Mouse (Mus musculus): ENCODE measurements around the gene Aldh1l1.

Gene Aldh1l1

DNA sequence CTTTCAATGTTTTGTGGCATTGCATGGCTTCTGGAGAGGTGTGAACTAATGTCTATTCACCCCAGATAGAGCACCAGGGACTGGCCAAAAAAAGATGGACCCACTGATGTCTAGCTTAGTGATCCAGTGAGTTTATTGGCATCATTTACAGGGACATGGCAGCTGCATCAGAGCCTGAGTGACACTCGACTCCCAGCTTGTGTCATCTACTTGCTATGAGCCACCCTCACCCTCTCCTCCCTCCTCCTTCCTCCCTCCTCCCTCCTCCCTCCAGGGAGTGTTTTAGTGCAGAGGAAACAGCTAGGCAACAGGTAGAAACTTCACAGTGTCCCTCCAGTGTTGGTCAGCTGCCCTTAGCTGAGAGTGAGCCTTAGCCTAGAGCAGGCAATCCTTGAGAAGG is 108.7 kb downstream of the Aldh1l1 start:
- no peak for DNase-seq (ENCODE audit: low spot score)

DNA sequence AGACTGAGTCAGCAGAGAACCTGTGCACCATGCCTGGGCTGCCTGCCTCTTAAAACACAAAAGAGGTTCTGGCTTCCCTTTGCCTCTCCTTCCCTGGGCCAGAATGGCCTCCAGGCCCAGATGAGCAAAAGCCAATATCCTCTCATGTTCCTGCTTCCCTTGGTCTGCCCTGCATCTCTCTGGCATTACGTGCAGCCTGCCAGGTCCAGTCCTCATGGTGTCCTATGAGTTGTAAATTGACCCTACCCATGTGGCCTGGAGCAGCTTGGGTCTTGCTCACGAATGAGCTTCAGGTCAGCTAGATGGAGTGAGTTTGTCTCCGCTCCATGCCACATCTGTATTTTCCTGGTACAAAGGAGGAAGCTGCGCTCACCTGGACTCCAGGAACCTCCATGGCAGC is 110.8 kb downstream of the Aldh1l1 start:
- DNase-seq (ENCODE audit: low spot score): no peak

DNA sequence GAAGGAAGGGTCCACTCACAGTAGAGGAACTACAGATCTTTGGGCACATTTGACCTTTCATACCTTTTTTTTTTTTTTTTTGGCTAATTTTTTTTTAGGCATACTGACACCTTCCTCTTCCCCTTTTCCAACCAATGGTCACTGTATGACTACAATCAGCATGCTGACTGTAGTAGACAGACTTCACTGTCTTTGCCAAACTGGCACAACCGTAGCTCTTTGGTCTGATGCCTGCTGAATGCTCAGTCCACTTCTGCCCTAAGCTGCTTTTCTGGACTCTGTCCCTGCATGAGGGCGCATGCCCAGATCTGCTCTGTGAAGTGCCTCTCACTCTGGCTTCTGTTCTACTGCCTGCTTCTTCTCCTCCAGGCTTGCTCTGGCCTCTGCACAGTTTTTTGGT is 111.4 kb downstream of the Aldh1l1 start:
- no peak for DNase-seq (ENCODE audit: low spot score)

DNA sequence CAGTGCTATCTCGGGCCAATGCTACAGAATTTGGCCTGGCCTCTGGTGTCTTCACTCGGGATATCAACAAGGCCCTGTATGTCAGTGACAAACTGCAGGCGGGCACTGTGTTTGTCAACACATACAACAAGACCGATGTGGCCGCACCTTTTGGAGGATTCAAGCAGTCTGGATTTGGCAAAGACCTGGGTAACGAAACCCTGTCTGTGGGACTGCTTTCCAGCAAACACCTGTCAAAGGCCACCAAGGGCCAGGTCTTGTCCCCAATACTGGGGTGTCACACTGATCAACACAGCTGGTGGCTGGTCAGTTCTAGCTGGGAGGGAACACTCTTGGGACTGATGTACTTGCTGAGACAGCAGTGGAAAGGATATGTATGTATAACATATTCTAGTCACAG is 112.0 kb downstream of the Aldh1l1 start:
- DNase-seq (ENCODE audit: low spot score): no peak

DNA sequence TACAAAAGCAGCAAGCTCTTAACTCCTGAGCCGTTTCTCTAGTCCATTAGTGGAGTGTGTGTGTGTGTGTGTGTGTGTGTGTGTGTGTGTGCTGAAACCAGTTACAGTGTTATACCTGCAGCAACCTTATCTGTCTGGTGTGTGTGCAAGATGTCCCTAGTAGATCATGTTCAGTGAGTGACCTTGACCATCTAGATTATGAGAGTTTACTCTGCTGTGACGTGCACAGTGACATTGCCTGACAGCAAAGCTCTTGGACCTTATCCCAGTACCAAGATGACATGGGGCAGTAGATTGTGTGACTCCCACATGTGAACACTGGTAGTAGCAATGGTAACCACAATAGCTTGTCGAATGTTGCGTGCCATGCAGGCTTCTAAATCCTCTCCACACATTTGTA is 114.1 kb downstream of the Aldh1l1 start:
- no peak for DNase-seq (ENCODE audit: low spot score)

DNA sequence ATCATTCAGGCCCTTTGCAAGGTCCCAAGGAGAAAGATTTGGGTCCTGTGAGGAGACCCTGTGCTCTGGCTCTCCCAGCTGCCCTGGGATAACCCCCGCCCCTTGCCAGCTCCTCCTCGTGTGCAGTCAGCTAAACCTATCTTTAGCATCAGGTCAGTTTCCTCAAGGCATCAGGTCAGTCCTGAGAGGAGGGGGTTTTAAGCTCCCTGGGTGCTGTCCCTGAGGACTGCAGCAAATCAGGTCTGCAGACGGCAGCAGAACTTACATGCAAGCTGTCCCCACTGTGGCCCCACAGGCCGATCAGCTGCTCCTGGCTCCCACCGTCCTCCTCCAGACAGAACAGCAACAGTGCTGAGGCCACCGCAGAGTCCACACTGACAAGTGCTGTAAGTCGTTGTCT is 115.5 kb downstream of the Aldh1l1 start:
- no peak for DNase-seq (ENCODE audit: low spot score)

DNA sequence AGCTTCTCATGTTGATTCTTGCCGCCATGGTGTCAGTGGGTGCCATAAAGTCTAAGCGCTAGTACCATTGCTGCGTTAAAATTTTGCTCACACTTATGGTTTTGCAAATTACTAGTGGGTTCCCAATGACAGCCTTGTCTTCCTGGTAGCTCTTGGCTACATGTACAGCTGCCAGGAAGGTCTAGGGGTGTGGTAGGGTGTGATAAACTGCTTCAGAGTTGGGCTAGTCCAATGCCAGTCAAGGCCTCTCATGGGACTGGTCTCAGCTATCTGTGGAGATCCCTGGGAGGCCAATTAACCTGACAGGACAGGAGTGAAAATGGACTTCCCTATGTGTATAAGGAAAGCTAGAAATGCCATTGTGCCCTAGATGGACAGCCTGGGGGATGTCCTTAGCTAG is 116.1 kb downstream of the Aldh1l1 start:
- DNase-seq (ENCODE audit: low spot score): no peak

DNA sequence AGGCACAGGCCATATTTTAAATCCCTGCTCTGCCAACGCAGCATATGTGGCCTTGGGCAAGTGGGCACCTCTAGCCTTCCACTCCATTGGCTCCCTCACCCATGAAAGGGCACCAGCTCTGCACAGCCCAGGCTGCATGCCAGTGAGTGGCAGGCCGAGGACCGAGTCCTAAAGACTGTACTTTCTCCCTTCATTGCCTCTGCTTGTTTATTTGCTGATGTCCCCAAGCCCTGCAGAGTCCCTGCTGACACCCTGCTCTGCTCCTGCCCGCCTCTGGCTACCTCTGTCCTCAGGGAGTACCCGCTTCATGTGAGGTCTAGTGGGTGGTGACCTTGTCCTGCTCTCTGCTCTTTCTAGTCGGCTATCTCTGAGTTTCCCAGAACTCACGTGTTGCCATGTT is 116.9 kb downstream of the Aldh1l1 start:
- DNase-seq (ENCODE audit: low spot score): no peak

DNA sequence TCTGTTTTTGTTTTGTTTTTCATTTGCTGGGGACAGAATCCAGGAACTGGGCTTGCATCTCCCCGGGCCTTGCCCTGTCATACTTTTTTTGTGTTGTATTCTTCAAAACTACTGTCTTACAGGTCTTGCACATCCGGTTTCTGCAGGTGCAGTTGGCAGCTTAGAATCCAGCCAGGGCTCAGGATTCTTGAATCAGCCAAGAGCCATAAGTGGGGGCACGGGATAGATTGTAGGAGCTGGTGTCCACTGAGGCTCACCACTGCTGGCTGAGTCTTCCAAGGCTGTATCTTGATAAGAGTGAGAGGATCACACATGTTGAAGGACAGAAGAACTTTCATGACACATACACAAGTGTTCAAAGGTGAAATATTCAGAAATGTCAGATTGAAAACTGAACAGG is 117.9 kb downstream of the Aldh1l1 start:
- DNase-seq (ENCODE audit: low spot score): no peak

DNA sequence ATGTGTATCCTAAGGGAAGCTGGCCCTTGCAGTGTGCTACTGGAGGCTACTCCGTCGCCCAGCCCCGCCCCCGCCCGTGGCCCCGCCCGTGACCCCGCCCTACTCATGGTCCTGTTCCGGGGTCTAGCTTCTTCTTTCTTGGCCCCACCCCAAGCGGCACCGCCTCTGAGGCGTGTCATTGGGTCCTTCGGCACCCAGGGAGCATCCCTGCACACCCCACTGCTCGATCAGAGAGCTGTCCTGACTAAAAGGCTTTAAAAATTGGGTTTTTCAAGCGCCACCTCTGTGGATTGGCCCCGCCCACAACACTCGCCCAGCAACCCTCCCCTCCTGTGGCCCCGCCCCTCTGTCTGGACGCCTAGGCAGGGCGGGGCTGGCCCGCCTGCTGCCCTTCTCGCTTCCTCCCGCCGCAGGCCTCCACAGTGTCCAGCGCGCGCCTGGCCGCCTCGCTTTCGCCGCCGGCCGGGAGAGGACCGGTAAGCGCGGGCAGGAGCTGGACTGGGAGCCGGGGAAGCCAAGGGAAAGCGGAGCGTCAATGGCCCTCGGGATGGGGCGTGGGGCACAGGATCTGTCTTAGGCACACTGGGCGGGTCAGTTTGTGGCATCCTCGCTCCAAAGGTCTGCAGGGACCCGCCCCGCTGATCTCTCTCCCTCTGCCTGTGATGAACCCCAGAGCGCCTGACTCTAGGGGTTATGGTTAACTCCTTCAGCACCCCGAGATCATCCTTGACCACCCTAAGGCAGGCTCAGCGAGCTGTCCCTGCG is 118.5 kb downstream of the Aldh1l1 start, which contains the start of gene Slc41a3:
Gene Slc41a3, plus strand, starts transcription at position 193 of the 765 bp plus-strand sequence.
- peak; percentile 93 for DNase-seq (ENCODE audit: low spot score)

DNA sequence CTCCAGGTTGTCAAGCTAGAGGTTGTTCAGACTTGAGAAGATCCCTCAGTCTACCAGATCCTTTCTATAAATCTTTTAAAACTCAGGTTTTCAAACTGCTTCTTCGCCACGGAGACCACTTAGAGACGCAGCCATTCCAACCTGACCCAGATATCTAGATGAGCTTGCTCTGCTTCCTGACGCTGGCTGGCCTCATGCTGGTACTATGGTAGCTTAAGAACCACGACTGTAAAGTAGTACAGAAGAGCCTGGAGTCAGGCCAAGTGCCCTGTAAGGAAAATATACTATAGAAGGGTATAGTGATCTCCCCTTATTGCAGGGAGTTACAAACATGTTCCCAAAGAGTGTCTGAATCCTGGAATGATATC is 119.1 kb downstream of the Aldh1l1 start:
- DNase-seq (ENCODE audit: low spot score): no peak

DNA sequence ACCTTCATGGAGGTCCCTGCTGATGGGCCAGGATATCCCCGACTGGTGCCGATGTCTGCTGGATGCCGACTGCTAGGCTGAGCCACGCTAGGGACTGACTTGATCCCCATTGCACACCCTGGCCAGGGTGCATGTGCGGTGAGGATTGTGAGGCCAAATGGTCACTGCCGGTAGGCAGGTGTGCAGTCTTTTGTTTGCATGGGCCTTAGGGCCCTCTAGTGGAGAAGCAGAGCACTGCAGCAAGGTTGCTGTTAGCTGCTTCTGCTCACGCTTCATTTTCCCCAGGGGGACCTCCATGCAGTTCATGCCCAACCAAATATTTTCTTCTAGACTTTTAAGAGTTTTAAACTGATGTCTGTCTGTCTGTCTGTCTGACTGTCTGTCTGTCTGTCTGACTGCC is 120.3 kb downstream of the Aldh1l1 start:
- DNase-seq (ENCODE audit: low spot score): peak; percentile 62

DNA sequence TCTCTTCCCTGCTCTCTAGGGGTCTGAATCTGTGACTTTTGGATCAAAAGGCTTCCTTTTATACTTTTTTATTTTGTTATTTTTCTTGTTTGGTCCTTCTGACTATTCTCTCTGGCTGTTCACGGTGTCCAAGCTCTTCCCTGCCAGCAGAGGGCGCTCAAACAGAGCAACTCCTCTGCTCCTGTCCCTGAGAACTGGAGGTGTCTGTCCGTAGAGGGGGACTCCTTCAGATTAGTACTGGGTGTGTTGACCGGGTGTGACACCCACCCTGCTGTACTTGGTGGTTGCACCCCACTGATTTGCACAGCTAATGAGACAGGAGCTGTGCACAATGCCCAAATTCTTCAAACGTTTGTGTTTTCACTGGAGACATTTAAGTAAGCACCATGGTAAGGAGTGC is 121.0 kb downstream of the Aldh1l1 start:
- DNase-seq (ENCODE audit: low spot score): peak; percentile 67

DNA sequence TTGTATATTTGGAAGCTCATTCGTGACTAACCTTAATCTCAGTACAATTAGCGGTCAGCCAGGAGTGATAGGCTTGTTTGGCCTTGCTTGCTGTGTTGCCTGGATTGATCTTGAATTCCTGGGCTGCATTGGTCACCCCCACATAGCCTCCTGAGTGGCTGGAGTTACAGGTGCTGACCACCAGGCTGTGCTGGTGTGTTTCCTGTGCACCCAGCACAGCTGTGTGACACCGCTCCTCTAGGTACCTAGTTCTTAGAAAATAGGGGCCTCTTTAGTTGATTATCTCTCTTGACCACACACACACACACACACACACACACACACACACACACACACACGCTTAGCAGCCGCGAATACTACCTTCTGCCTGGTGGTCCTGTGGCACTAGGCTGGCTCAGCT is 122.0 kb downstream of the Aldh1l1 start:
- DNase-seq (ENCODE audit: low spot score): no peak

DNA sequence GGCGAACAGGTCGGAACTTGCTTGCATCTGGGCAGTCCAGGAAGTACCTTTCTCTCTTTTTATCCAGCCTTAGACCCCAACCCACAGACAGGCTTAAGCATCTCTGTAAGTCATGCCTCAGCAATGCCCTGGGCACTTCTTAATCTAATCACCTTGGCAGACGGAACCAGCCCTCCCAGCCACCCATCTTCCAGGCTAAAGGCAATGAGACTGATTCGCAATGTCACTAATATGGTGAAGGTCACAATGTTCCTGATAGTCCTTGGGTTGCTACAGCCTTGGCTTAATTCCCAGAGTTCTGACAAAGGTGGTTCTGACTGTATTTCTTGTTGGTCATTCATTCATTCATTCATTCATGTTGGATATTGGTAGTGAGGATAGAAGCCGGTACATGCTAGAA is 124.0 kb downstream of the Aldh1l1 start:
- no peak for DNase-seq (ENCODE audit: low spot score)

DNA sequence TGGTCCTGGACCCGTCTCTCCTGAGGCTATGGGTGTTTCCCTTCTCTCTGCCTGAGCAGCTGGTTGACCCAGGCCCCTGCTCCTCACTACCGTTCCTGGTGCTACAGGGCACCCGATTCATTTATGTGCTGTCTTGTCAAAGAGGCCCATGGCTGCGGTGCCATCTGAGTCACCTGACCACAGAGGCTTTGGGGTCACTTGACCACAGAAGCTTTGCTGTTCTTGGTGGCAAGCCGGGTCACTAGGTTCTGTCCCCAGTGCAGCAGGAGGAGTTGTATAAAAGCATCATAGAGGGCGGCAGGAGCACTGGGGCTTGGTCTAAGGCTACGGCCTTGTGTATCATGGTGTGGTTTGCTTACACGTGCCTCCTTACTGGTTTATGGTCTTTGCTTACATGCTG is 127.0 kb downstream of the Aldh1l1 start:
- no peak for DNase-seq (ENCODE audit: low spot score)

DNA sequence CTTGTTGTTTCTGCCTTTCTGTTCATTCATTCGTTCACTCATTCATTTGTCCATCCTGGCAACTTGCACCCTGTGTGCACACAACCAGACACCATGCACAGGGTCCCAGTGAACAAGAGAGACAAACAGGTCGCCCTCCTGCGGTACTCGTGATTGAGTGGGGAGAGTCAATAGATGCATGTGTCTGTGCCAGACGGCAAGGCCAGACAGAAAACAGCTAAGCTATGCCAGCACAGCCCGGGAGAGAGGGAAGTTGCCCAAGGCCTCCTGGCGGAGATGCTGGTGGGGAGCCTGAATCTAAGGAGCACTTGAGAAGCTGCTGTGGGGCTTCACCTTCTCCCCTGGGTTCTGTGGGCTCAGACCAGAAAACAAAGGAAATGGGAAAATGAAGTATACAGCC is 129.1 kb downstream of the Aldh1l1 start:
- DNase-seq (ENCODE audit: low spot score): no peak

DNA sequence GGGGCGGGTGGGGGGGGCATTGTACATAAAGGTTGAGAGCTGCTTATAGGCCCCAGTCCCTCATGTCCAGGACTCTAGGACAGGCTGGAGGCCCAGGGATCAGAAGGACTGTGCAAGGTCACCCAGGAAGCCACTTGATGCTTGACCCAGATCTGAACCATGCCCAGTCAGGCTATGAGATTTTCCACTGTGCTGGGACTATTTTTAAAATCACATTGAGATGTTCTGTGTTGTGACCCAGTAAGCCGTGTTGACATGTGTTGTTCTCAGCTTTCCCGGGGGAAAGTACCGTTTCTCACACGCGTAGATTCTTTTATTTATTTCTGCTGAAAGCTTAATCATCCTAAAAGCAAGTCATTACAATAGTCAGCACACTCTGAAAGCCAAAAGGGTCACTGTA is 129.8 kb downstream of the Aldh1l1 start:
- DNase-seq (ENCODE audit: low spot score): no peak

DNA sequence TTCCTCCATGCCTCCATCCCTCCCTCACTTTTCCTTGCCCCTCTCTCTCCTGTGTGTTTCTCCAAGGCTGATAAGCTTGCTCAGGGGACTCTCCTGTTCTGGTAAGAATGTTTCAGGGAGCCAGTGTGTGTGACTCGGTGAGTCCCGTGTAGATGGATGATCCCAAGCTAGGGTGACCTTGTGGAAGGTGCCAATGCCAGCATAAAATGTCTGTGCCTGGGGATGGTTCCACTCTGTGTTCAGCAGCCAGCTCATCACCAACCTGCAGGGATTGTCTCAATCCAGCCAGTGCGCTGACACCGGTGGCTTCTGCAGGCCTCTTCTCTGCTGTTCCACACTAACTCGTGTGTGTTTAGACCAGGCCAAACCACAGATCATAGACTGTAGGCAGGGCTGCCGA is 130.3 kb downstream of the Aldh1l1 start:
- no peak for DNase-seq (ENCODE audit: low spot score)

DNA sequence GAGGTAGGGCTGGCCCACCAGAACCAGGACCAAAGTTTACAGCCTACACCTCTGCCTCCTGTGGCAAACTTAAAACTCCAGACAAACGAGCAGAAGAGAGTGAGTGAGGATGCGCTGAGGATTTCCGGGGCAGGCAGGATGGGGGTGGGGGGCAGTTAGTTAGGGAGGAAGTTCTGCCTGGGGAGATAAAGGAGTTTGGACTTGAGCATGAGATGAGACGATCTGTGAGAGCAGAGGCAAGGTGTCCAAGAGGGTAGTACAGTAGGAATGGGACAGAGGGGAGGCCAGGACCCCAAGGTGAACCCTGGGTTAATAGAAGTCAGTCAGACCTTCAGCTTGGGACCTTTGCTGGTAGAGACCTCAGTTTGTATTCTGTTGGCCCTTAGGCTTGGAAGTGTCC is 132.0 kb downstream of the Aldh1l1 start:
- DNase-seq (ENCODE audit: low spot score): no peak

DNA sequence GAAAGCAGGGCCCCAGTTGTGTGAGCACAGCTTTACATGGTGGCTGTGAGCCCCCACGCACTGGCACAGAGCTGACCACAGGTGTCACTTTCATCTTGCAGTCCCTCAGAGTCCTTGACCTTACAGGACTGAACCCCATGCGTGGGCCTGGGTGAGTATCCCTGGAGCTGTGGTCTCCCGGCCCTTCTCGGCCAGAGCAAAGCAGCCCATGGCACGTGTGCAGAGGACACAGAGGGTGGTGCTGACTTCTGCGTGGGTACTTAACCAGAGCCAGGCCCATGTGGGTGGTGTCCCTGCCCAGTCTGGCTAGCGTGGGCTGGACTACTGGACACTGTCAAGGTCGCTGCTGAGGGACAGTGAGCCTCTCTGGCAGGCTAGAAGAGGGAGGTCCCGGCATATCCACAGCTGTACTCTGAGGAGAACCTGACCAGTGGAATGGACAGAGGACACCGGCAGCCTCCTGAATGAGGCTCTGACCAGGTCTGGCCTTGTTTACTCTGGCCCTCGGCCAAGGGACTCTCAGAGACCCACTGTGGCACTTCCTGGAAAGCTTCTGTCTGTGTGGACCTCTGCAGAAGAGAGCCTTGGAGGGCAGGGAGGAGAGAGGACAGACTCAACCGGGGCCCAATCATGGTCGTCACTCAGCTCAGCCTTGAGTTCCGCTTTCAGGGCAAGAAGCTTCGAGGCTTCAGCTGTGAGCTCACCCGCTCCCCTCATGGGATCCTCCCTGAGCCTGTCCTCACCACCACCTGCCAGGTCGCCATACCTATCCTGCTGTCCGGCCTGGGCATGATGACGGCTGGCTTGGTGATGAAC is 132.8 kb downstream of the Aldh1l1 start:
- peak; percentile 16 for DNase-seq (ENCODE audit: low spot score)

DNA sequence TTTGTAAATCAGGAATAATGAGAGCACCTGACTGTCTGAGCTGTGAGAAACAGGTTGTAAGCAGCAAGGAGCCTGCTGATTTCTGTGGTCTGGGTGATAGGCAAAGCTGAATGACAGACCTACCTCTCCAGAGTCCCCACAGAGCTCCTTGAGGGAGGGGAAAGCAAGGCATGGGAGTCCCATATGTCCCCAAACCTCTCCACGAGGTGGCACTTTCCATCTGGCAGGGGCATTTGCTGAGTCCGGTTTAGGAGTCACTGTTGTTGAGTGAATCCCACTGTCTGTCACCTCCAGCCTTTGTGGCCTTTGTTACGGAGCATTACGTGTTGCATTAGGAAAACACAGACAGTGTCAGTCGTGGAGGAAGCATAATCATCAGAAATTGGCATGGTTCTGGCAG is 133.7 kb downstream of the Aldh1l1 start:
- DNase-seq (ENCODE audit: low spot score): no peak

DNA sequence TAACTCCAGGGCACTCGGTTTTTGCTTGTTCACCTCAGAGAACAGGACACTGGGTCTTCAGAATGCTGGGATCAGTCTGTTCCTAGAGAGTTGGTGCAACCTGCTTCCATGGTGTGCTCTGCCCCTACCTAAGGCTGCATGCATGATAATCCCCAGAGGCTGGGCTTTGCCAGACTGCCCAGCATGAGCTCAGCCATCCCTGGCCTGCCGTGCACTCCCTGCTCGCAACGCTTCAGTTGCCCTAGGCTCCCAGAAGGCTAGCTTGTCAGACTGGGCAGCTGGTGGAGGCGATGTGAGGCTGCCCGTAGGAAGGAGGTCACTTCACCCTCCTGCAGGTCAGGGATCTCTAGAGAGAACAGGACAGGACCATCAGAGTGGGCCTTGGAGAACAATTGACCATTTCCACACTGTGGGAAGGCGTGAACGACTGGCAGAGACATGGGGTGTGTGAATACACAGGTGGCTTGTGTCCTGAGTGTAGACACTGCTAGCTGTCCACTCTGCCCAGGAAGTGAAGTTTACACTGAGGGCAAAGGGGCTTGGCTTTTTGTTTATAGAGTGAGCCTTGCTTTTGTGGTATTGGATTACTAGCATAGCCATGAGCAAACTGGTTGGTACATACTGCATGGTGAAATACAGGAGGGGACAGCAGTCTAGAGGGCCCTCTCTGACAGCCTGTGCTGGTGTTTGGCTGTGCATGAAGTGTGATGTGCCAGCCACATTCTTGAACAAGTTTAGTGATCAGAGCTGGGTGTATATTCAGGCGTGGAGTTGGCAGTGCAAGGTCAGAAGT is 134.8 kb downstream of the Aldh1l1 start:
- DNase-seq (ENCODE audit: low spot score): no peak
